Mouse (Mus musculus) CH12.LX (cell line): ENCODE results near the gene Mettl16. TPM values are rescaled to one million over a fixed set of nuclear protein-coding genes. Genes with fewer than 3 reads are reported as not detected.

Experiments
- DNase-seq: peaks from one replicate; pipeline ENCODE4 v3.0.0-alpha.2; 2013; ENCODE audit errors: extremely low read depth
- H3K27ac ChIP-seq: 2 replicates; pipeline ENCODE4 v1.5.1; 2012; ENCODE audit warnings: low read depth, mild to moderate bottlenecking, control low read depth, moderate library complexity; ENCODE audit not compliant: insufficient read depth
- H3K27me3 ChIP-seq: replicated peaks from 2 replicates; pipeline ENCODE3; 2012; ENCODE audit warnings: inconsistent platforms
- H3K36me3 ChIP-seq, 2 experiments: replicated peaks in 1 of 2; 2 replicates each; pipeline versions ENCODE3 to v1.6.1; 2012; ENCODE audit warnings: inconsistent platforms in 1 of 2, low read length in 1 of 2, mild to moderate bottlenecking in 1 of 2, mixed read lengths in 1 of 2, moderate library complexity in 1 of 2; ENCODE audit not compliant: control insufficient read depth in 1 of 2, insufficient read depth in 1 of 2
- H3K4me1 ChIP-seq, 2 experiments: 2 replicates each; pipeline ENCODE4 v1.6.1; 2012; ENCODE audit warnings: inconsistent platforms in 1 of 2, moderate library complexity in 1 of 2; ENCODE audit not compliant: insufficient read depth in 2 of 2, control insufficient read depth in 1 of 2
- H3K4me2 ChIP-seq: 2 replicates; pipeline ENCODE4 v1.6.1; 2012; ENCODE audit warnings: low read depth, mild to moderate bottlenecking, control low read depth; ENCODE audit not compliant: poor library complexity, insufficient read depth, severe bottlenecking
- H3K4me3 ChIP-seq, 3 experiments: fragments of 150-350 bp in 1 of 3; sonication (generic) in 1 of 3; replicated peaks in 1 of 3; 2 replicates each; pipeline versions ENCODE3 to v1.5.1; 2011 to 2012; ENCODE audit warnings: low read depth in 2 of 3, low read length in 2 of 3, mild to moderate bottlenecking in 2 of 3, moderate library complexity in 2 of 3, control low read depth in 1 of 3, improper control_type of control experiment in 1 of 3, inconsistent platforms in 1 of 3, mixed read lengths in 1 of 3; ENCODE audit not compliant: poor library complexity in 1 of 3
- H3K79me2 ChIP-seq: replicated peaks from 2 replicates; pipeline ENCODE4 v1.6.1; 2012; ENCODE audit warnings: mild to moderate bottlenecking, moderate library complexity; ENCODE audit not compliant: control insufficient read depth, poor library complexity, insufficient read depth, severe bottlenecking; ENCODE audit errors: extremely low read depth
- H3K9ac ChIP-seq: 2 replicates; pipeline ENCODE4 v1.6.1; 2012; ENCODE audit warnings: low read depth, mild to moderate bottlenecking, control low read depth, moderate library complexity; ENCODE audit not compliant: insufficient read depth
- H3K9me3 ChIP-seq: replicated peaks from 2 replicates; pipeline ENCODE3; 2012; ENCODE audit warnings: low read length, inconsistent platforms, mixed read lengths
- BHLHE40 ChIP-seq: IDR thresholded peaks from 2 replicates; pipeline ENCODE4 v1.6.1; 2011; ENCODE audit warnings: mild to moderate bottlenecking, low read depth, low read length, improper control_type of control experiment
- CHD1 ChIP-seq: IDR thresholded peaks from 2 replicates; pipeline ENCODE4 v1.6.1; 2012; ENCODE audit warnings: low read depth, low read length, improper control_type of control experiment, inconsistent platforms
- CHD2 ChIP-seq: IDR thresholded peaks from 2 replicates; pipeline ENCODE4 v1.6.1; 2011; ENCODE audit warnings: low read length, improper control_type of control experiment
- CTCF ChIP-seq, 2 experiments: IDR thresholded peaks in 1 of 2; conservative IDR thresholded peaks in 1 of 2; 2 replicates each; pipeline ENCODE4 v1.5.1; 2011 to 2012; ENCODE audit warnings: low read depth in 2 of 2, low read length in 2 of 2, improper control_type of control experiment in 1 of 2, inconsistent platforms in 1 of 2, mild to moderate bottlenecking in 1 of 2, moderate library complexity in 1 of 2
- E2F4 ChIP-seq: IDR thresholded peaks from 2 replicates; pipeline ENCODE4 v1.6.1; 2011; ENCODE audit warnings: low read depth, low read length, improper control_type of control experiment; ENCODE audit not compliant: insufficient replicate concordance
- ELF1 ChIP-seq: IDR thresholded peaks from 2 replicates; pipeline ENCODE4 v1.6.1; 2014; ENCODE audit warnings: low read depth, mild to moderate bottlenecking, inconsistent platforms, low read length, improper control_type of control experiment
- EP300 ChIP-seq: IDR thresholded peaks from 2 replicates; pipeline ENCODE4 v1.6.1; 2011; ENCODE audit warnings: low read length, improper control_type of control experiment
- ETS1 ChIP-seq: conservative IDR thresholded peaks from 2 replicates; pipeline ENCODE4 v1.6.1; 2012; ENCODE audit warnings: low read depth, mild to moderate bottlenecking, inconsistent platforms, low read length, improper control_type of control experiment, moderate library complexity
- GABPA ChIP-seq: IDR thresholded peaks from 2 replicates; pipeline ENCODE4 v1.6.1; 2012; ENCODE audit warnings: low read depth, low read length, improper control_type of control experiment, inconsistent platforms; ENCODE audit not compliant: insufficient replicate concordance
- HCFC1 ChIP-seq: IDR thresholded peaks from 2 replicates; pipeline ENCODE4 v1.6.1; 2012; ENCODE audit warnings: low read depth, mild to moderate bottlenecking, inconsistent platforms, low read length, improper control_type of control experiment
- IRF4 ChIP-seq: IDR thresholded peaks from 2 replicates; pipeline ENCODE4 v1.6.1; 2014; ENCODE audit warnings: low read depth, mild to moderate bottlenecking, inconsistent platforms, low read length, improper control_type of control experiment
- JUN ChIP-seq: IDR thresholded peaks from 2 replicates; pipeline ENCODE4 v1.6.1; 2011; ENCODE audit warnings: low read depth, mild to moderate bottlenecking, low read length, improper control_type of control experiment, moderate library complexity; ENCODE audit not compliant: insufficient read depth
- JUND ChIP-seq: conservative IDR thresholded peaks from 2 replicates; pipeline ENCODE4 v1.6.1; 2011; ENCODE audit warnings: low read depth, low read length, improper control_type of control experiment
- KAT2A ChIP-seq: IDR thresholded peaks from 2 replicates; pipeline ENCODE4 v1.6.1; 2012; ENCODE audit warnings: low read length, improper control_type of control experiment, inconsistent platforms; ENCODE audit not compliant: insufficient replicate concordance
- MAFK ChIP-seq: IDR thresholded peaks from 2 replicates; pipeline ENCODE4 v1.6.1; 2011; ENCODE audit warnings: low read length, improper control_type of control experiment; ENCODE audit not compliant: insufficient replicate concordance
- MAX ChIP-seq: IDR thresholded peaks from 2 replicates; pipeline ENCODE4 v1.6.1; 2011; ENCODE audit warnings: low read length, improper control_type of control experiment
- MAZ ChIP-seq: IDR thresholded peaks from 2 replicates; pipeline ENCODE4 v1.6.1; 2012; ENCODE audit warnings: low read depth, mild to moderate bottlenecking, inconsistent platforms, low read length, improper control_type of control experiment, moderate library complexity
- MEF2A ChIP-seq: IDR thresholded peaks from 2 replicates; pipeline ENCODE4 v1.6.1; 2014; ENCODE audit warnings: low read depth, mild to moderate bottlenecking, inconsistent platforms, low read length, improper control_type of control experiment, borderline replicate concordance
- MXI1 ChIP-seq: IDR thresholded peaks from 2 replicates; pipeline ENCODE4 v1.6.1; 2011; ENCODE audit warnings: mild to moderate bottlenecking, low read depth, low read length, improper control_type of control experiment
- MYC ChIP-seq: IDR thresholded peaks from 2 replicates; pipeline ENCODE4 v1.6.1; 2011; ENCODE audit warnings: low read depth, mild to moderate bottlenecking, improper control_type of control experiment, low read length
- NELFE ChIP-seq: IDR thresholded peaks from 2 replicates; pipeline ENCODE4 v1.6.1; 2011; ENCODE audit warnings: low read depth, low read length, improper control_type of control experiment
- NRF1 ChIP-seq: IDR thresholded peaks from 2 replicates; pipeline ENCODE4 v1.6.1; 2014; ENCODE audit warnings: low read depth, mild to moderate bottlenecking, inconsistent platforms, low read length, improper control_type of control experiment, moderate library complexity
- PAX5 ChIP-seq: IDR thresholded peaks from 2 replicates; pipeline ENCODE4 v1.6.1; 2012; ENCODE audit warnings: low read length, inconsistent platforms, mixed read lengths
- POLR2A ChIP-seq: IDR thresholded peaks from 2 replicates; pipeline ENCODE4 v1.6.1; 2011; ENCODE audit warnings: low read depth, mild to moderate bottlenecking, improper control_type of control experiment, low read length
- POLR2AphosphoS2 ChIP-seq: IDR thresholded peaks from 2 replicates; pipeline ENCODE4 v1.6.1; 2011; ENCODE audit warnings: low read depth, low read length, improper control_type of control experiment
- RAD21 ChIP-seq: IDR thresholded peaks from 2 replicates; pipeline ENCODE4 v1.6.1; 2011; ENCODE audit warnings: low read depth, mild to moderate bottlenecking, low read length, improper control_type of control experiment, moderate library complexity
- RCOR1 ChIP-seq: conservative IDR thresholded peaks from 2 replicates; pipeline ENCODE4 v1.6.1; 2012; ENCODE audit warnings: low read depth, mild to moderate bottlenecking, inconsistent platforms, low read length, improper control_type of control experiment
- SIN3A ChIP-seq: IDR thresholded peaks from 2 replicates; pipeline ENCODE4 v1.6.1; 2012; ENCODE audit warnings: low read length, improper control_type of control experiment, inconsistent platforms
- SMC3 ChIP-seq: IDR thresholded peaks from 2 replicates; pipeline ENCODE4 v1.6.1; 2011; ENCODE audit warnings: low read depth, low read length, improper control_type of control experiment
- TBP ChIP-seq: conservative IDR thresholded peaks from 2 replicates; pipeline ENCODE4 v1.6.1; 2011; ENCODE audit warnings: low read depth, low read length, improper control_type of control experiment
- TCF12 ChIP-seq: IDR thresholded peaks from 2 replicates; pipeline ENCODE4 v1.6.1; 2014; ENCODE audit warnings: low read depth, mild to moderate bottlenecking, inconsistent platforms, low read length, improper control_type of control experiment
- UBTF ChIP-seq: IDR thresholded peaks from 2 replicates; pipeline ENCODE4 v1.6.1; 2012; ENCODE audit warnings: low read depth, mild to moderate bottlenecking, inconsistent platforms, low read length, improper control_type of control experiment, moderate library complexity
- USF1 ChIP-seq: IDR thresholded peaks from 2 replicates; pipeline ENCODE4 v1.6.1; 2014; ENCODE audit warnings: low read depth, mild to moderate bottlenecking, inconsistent platforms, low read length, improper control_type of control experiment
- USF2 ChIP-seq: conservative IDR thresholded peaks from 2 replicates; pipeline ENCODE4 v1.6.1; 2011; ENCODE audit warnings: low read depth, low read length, improper control_type of control experiment
- ZC3H11A ChIP-seq: IDR thresholded peaks from 2 replicates; pipeline ENCODE4 v1.6.1; 2012; ENCODE audit warnings: low read depth, mild to moderate bottlenecking, inconsistent platforms, low read length, improper control_type of control experiment
- ZKSCAN1 ChIP-seq: IDR thresholded peaks from 2 replicates; pipeline ENCODE4 v1.6.1; 2012; ENCODE audit warnings: low read depth, inconsistent platforms, low read length, improper control_type of control experiment, borderline replicate concordance
- ZMIZ1 ChIP-seq: IDR thresholded peaks from 2 replicates; pipeline ENCODE4 v1.6.1; 2012; ENCODE audit warnings: low read depth, mild to moderate bottlenecking, inconsistent platforms, low read length, improper control_type of control experiment
- ZNF384 ChIP-seq: IDR thresholded peaks from 2 replicates; pipeline ENCODE4 v1.6.1; 2012; ENCODE audit warnings: low read depth, low read length, improper control_type of control experiment, inconsistent platforms
- dilution Hi-C: fragments of 300-500 bp; cut with MboI; formaldehyde crosslinking; loops from 2 replicates; pipeline ENCODE4 v1.14.3; 2020; ENCODE audit warnings: low sequenced_read_pairs; ENCODE audit not compliant: extremely low pct_unique_long_range_greater_than_20kb, extremely low pct_ligation_motif_present
- in situ Hi-C: fragments of 300-500 bp; cut with MboI; formaldehyde crosslinking; loops from 3 replicates; pipeline ENCODE4 v1.14.3; 2019; ENCODE audit warnings: low sequenced_read_pairs, low pct_ligation_motif_present, low pct_unique_long_range_greater_than_20kb, mixed read lengths
- polyA plus RNA-seq: library from polyadenylated mRNA; unstranded; fragments of >175 nt; gene quantifications from 2 replicates; pipeline ENCODE4 v1.2.1, GENCODE M21; 2012; ENCODE audit warnings: low read depth; ENCODE audit not compliant: insufficient read length
- total RNA-seq, 2 experiments: library from RNA; depleted of rRNA; stranded (reverse); fragments of 300-350 nt in 1 of 2; fragments of >200 nt in 1 of 2; gene quantifications; 2 replicates each; pipeline ENCODE4 v1.2.3; 2012 to 2014

The Mettl16 gene
- total RNA-seq (2012; rRNA removed), result 79.3 and 100 TPM in 2 replicates
- total RNA-seq (2014; rRNA removed), result 80.0 and 90.7 TPM in 2 replicates
- polyA plus RNA-seq, result 111 and 119 TPM in 2 replicates

DNA sequence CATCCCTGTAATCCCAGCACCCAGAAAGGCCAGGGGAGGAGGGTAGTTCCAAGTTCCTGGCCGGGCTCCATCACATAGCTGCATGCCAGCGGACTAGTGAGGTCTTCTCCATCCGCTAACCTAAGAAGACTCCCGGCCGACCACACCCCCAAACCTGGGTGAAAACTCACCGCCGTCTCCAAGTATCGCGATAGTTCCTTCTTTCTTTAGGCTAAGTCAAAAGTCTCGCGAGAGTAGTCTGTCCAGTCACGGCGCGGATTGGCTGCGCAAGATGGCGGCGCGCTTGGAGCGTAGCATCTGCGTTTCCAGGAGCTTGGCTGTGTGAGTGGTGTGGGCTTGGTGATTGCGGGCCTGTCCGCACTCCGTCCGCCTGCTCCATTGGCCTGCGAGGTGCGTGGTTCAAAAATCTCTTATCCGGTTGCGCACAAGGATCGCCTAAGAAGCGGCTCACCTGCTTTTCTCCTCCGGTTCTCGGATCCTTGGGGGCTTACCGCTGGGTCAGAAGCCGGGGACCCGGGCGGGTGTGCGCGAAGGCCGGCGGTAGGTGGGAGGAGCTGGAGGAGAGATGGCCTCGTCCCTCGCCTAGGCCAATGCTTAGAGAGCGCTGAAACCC is at the start of gene Mettl16:
Gene Mettl16, plus strand, starts transcription at position 236 of the 613 bp plus-strand sequence.
- in situ Hi-C loops, result no loop called here

DNA sequence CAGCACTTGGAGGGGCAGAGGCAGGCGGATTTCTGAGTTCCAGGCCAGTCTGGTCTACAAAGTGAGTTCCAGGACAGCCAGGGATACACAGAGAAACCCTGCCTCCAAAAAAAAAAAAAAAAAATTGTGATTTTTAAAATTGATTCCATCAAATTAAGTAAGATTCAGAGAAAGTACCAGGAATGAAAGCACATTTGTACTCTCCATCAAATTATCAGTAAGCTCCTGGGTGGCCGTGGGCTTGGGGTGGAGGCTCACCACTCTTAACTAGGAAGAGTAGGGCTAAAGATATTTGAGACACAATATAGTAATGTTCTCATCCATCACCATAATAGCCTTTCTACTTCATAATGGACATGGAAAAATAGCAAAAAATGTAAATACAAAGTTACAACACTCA is 49.5 kb upstream of the Mettl16 start:
- Histone ChIP-seq H3K4me2 (peak overlapping the region; percentile 71), H3K9me3 (no peaks in the 10 kb centered on the region), H3K27me3 (no peaks in the 10 kb centered on the region)
- DNase-seq, result no peak
- in situ Hi-C loops, result no loop called here
- TF ChIP-seq ZC3H11A (no peak), CHD2 (no peak), TBP (no peak), RCOR1 (no peak)
- TF ChIP-seq, all 38 proteins: peak for 0
- no peak overlapping the region for H3K4me3 ChIP-seq
- peaks cover 0 to 9% of the 10 kb centered on the region in 2 experiments for H3K36me3 ChIP-seq
- dilution Hi-C loops, result no loop called here
- H3K4me1 ChIP-seq, result peaks cover 3 to 36% of the 10 kb centered on the region in 2 experiments; a peak in 3 of 4 replicates
- no peak overlapping the region; the same call in 1 of the 2 replicates for H3K9ac ChIP-seq
- no peak overlapping the region for H3K27ac ChIP-seq
- H3K79me2 ChIP-seq, result peaks cover 67% of the 10 kb centered on the region

More for the DNA sequence above, at the start of gene Mettl16:
- Histone ChIP-seq H3K36me3 (peaks cover 19 to 34% of the 10 kb centered on the region in 2 experiments), H3K4me1 (peaks cover 4 to 34% of the 10 kb centered on the region in 2 experiments), H3K4me3 (peak within 1 kb of the TSS; percentile 79 to 88 (median 86)), H3K9me3 (no peaks in the 10 kb centered on the region), H3K79me2 (peaks cover 46% of the 10 kb centered on the region), H3K9ac (peak within 1 kb of the TSS; percentile 88), H3K27me3 (no peaks in the 10 kb centered on the region), H3K4me2 (peak within 1 kb of the TSS; percentile 48), H3K27ac (peak within 1 kb of the TSS; percentile 81)
- peak; percentile 100 for DNase-seq
- TF ChIP-seq UBTF (peak; percentile 97), ELF1 (peak; percentile 50), CTCF (conservative IDR thresholded peaks at IDR 0.05 in 1 of 2, IDR thresholded peaks at IDR 0.05 in 1 of 2; ENCODE audit: low read depth in 2 of 2, low read length in 2 of 2) (no peak), MAFK (no peak), SMC3 (no peak), MAX (peak; percentile 73; the same call in 1 of the 2 replicates), POLR2AphosphoS2 (peak; percentile 98), RCOR1 (no peak), MEF2A (no peak), MXI1 (peak; percentile 89), IRF4 (peak; percentile 5; the same call in 1 of the 2 replicates), USF1 (no peak), NRF1 (peak; percentile 82), NELFE (peak; percentile 99), ZKSCAN1 (no peak), MAZ (no peak), EP300 (no peak), JUND (no peak), BHLHE40 (no peak), MYC (no peak), KAT2A (no peak; the same call in 1 of the 2 replicates), ZMIZ1 (peak; percentile 98), CHD2 (peak; percentile 100), ZNF384 (no peak), HCFC1 (peak; percentile 84), ZC3H11A (no peak), TCF12 (peak; percentile 98), POLR2A (peak; percentile 100), PAX5 (no peak), RAD21 (no peak), E2F4 (no peak), ETS1 (no peak), USF2 (peak; percentile 3; the same call in 1 of the 2 replicates), TBP (peak; percentile 98), CHD1 (no peak), SIN3A (peak; percentile 49; the same call in 1 of the 2 replicates), GABPA (no peak), JUN (no peak)
- dilution Hi-C loops, result no loop called here
